Mouse (Mus musculus): ENCODE data around the gene Capn12.
A peak's percentile ranks its signal among the peaks of the same experiment; 100 is the strongest.

Capn12 gene

DNA sequence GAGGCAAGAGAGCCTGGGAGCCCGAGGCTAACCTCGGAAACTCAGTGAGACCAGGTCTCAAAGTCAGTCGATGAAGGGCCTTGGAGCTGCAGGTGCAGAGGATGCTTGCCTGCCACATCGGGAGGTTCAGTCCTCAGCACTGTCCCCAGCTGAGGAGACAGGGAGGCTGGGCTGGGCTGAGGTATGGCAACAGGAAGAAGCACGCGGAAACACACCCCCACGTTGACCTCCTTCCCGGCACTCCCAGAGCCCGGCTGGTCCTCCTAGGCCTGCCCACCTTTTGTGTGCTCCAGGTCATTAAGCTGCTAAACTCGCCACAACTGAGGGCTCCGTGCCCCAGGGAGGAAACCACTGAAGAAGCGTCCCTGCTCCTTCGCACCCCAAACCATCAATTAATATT, at the start of gene Capn12:
TSS of gene Capn12 (plus strand) at position 224 of the 400 bp plus-strand sequence.
- DNase-seq, result no peak

DNA sequence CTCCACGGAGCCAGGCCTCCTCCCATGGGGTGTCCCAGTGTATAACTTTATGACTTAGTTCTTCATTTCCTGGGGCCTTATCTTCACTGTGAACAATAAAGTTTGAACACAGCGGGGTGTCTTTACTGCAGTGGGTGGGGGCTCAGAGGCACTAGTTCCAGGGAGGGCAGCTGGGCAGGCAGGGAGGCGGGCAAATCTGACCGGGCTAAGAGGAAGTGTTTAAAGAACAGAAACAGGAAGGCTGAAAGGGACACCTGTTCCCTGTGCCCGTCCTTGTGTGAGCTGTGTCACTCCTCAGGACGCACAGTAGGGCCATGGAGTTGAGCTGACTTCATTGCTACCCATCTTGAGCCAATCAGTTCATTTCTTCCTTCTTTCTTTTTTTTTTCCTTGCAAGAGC, 49.1 kb upstream of the Capn12 start:
- no peak for DNase-seq

DNA sequence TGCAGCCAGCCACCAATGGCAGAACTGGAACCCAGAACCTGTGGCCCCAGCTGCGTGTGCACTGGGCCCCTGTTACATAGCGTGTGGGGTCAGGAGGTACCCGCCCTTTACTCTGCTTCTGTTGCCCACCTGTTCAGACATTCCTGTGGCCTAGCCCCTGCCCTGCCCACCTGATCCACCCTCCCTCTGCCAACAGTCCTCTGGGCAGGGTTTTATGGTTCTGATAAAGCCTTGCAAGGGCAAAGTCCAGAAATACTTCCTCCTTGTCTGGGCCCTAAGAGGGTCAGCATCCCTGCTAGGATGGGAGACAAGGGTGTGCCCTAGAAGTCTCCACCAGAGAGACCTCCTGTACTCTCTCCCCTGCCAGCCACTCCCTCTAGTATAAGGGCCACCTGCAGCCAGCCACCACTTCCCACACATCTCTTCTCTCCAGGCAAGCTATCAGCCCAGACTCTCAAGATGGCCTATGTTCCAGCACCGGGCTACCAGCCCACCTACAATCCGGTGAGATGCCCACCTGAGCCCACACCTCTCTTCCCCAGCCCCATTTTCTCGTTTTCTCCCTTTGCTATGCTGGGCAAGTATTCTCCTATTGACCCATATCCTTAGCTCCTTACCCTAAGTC, 47.4 kb upstream of the Capn12 start, which contains the start of gene Lgals4:
TSS of gene Lgals4 (plus strand) at position 132 of the 625 bp plus-strand sequence.
- DNase-seq, result no peak

- peak; percentile 50 to 54 for DNase-seq
These were observed 44.3 kb upstream of the Capn12 start for GRCm38 (mm10) chr7:28836936-28837335.

- no peak for DNase-seq
These were observed 42.9 kb upstream of the Capn12 start for GRCm38 (mm10) chr7:28838331-28838730.

- no peak for DNase-seq
These were observed 33.9 kb upstream of the Capn12 start for GRCm38 (mm10) chr7:28847273-28847672.

- no peak for DNase-seq
These were observed 31.5 kb upstream of the Capn12 start for GRCm38 (mm10) chr7:28849700-28850236.

- no peak for DNase-seq
These were observed 30.6 kb upstream of the Capn12 start for GRCm38 (mm10) chr7:28850642-28851041.

DNA sequence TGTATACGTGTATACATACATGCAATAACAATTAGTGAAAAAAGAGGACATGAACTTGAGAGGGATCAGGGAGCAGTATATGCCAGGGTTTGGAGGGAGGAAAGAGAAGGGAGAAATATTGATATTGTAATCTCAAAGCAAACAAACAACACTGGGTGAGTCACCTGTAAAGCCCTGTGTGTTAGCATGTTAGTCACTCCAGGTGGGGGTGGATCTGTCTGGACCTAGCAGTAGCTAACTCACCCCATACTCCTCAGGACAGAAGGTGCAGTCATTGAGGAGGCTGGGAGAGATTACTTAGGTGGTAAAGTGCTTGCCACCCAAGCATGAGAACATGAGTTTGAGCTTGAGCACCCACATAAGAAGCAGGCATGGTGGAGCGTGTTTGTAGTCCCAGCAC, 21.3 kb upstream of the Capn12 start:
- DNase-seq, result no peak

- DNase-seq, result no peak
These were observed 20.3 kb upstream of the Capn12 start for GRCm38 (mm10) chr7:28860898-28861297.

DNA sequence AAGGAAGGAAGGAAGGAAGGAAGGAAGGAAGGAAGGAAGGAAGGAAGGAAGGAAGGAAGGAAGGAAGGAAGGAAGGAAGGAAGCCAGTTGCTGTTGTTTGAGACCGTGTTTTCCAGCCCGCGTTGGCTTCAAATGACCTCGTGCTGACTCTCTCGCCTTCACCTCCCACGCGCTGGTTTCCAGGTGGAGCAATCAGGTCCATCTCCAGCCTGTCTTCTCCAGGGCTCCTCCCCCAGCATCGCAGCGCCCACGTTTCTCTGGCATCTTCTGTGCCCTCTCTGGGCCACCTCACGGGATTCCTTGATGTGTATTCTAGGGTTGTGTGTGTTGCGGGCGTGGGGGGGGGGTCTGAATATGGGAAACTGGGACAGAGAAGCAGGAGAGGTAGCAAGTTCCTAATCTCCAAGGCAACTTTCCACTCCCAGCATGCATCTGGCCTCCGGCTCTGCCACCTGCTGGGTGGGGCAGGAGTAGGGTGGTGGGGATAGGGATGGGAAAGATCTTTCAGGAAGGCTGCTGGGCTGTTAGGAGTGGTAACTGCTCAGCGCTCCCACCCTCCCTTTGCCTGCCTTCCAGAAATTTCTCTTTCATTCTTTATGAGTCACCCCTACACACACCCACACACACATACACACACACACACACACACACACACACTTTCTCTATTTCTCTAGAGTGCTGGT, 18.3 kb upstream of the Capn12 start:
- no peak for DNase-seq

GRCm38 (mm10) chr7:28863540-28863939, 17.7 kb upstream of the Capn12 start, which contains the start of gene Lgals7:
Gene Lgals7, plus strand, starts transcription at chr7:28863853.
- no peak for DNase-seq

- DNase-seq, result no peak
These were observed 16.9 kb upstream of the Capn12 start for GRCm38 (mm10) chr7:28864288-28864750.

GRCm38 (mm10) chr7:28865481-28866300, 15.5 kb upstream of the Capn12 start:
- DNase-seq, result peak; percentile 62 to 74

DNA sequence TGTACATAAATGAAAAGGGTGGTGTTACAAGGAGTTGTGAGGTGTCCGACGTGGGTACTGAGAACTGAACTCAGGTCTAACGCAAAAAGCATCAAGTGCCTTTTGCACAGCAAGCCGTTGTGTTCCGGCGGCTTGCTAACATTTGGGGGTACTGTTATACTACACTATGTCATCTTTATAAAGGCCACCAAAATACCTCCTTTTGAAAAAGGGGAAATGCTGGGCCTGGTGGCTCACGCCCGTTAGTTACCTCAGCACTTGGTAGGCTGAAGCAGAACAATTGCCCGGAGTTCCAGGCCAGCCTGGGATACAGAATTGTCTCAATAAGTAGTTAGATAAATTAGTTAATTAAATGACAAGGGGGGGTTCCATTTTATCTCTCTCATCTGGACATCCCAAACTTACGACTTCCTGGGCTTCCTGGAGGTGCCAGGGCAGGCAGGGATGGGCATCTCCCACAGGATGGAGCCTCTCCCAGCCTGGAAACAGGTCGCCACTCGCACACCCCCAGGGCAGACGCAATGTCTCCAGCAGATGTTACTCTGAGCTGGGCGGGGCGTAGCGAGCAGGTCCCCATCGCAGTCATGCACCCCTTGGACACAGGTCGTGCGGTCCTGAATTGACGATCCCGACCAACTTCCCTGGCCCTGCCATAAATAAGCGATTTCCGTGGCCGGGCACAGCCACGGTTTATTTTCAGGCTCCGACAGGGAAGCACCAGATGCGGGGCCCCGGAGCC, 14.3 kb upstream of the Capn12 start:
- DNase-seq, result no peak

DNA sequence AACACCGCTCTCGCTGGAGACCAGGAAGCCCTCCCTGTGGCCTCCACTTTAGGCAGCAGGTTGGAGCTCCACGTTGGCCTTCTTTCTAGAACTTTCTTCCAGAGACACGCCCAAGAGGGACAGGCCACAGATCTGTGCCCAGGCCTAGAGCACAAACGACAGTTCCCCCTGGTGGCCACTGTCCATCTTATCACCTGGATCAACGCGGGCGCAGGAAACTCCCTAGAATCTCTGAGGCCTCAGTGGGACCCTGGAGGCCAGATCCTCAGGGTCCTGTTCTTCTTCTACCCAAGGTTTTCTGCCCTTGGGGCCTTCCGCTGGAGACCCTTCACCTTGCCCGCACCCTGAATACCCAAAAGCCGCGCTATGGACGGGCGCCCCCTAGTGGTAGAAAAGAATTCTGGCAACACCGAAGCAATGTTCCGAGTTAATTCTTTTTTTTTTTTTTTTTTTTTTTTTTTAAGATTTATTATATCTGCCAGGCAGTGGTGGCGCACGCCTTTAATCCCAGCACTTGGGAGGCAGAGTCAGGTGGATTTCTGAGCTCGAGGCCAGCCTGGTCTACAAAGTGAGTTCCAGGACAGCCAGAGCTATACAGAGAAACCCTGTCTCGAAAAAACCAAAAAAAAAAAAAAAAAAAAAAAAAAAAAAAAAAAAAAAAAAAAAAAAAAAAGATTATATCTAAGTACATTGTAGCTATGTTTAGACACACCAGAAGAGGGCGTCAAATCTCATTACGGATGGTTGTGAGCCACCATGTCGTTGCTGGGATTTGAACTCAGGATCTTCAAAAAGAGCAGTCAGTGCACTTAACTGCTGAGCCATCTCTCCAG, 13.5 kb upstream of the Capn12 start:
- peak; percentile 65 to 77 for DNase-seq

- no peak for DNase-seq
These were observed 10.1 kb upstream of the Capn12 start for GRCm38 (mm10) chr7:28870901-28871664.

- DNase-seq, result no peak
These were observed 6.7 kb upstream of the Capn12 start for GRCm38 (mm10) chr7:28874565-28874964.

DNA sequence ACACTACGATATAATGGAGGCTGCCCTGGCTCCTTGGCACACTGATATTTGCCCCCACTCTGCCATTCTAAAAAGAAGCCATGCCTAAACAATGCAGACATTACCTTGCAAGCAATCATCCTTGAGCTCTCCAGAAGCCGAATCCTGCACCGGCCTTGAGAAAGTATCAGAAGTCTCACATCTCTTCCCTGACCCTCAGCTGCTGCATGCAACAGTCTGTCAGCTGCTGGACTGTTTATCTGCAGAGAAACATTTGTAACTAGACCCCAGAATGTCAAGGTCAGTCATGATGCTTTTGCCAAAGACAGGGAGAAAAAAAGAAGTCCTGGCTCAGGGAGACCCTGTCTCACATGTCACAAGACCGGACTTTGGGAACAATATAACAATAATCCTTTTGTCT, 5.1 kb upstream of the Capn12 start:
- no peak for DNase-seq

- no peak for DNase-seq
These were observed 4.1 kb upstream of the Capn12 start for GRCm38 (mm10) chr7:28877155-28877554.

DNA sequence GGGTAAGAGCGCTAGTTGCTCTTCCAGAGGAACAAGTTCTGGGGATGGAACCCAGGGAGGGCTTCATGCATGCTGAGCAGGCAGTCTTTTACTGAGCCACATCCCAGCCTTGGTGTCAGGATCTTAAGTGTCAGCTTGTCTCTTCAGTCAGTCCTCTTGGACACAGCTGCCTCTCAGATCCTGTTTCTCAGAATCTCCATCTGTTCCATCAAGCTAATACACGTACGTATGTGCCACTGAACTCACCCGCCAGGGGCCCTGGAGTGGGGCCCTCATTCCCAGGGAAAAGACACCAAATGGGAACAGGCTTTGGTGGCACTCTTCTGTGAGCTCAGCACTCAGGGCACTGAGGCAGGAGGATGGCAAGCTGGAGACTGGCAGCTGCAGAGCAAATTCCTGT, 3.4 kb upstream of the Capn12 start:
- DNase-seq, result no peak

Data from kidney, adult 8-10 months (tissue).